Mouse (Mus musculus) hindbrain, postnatal 0 days (tissue): ENCODE measurements at regions not wholly inside any gene's neighbourhood (a gene's known extent, or its start where the extent isn't known, plus 50 kb on each side); places are given as distances from the start of the nearest gene placed in this dataset.
A peak's percentile ranks its signal among the peaks of the same experiment; 100 is the strongest.

Experiments used
- ATAC-seq: fragments of 200-750 bp; cut with Nextera tagmentation; 2 replicates; pipeline ENCODE4 v1.8.0; 2017; ENCODE audit warnings: mild to moderate bottlenecking, moderate TSS enrichment, moderate library complexity
- DNase-seq: peaks from one replicate; pipeline ENCODE4 v3.0.0-alpha.2; 2015; ENCODE audit warnings: low spot score
- H3K27ac ChIP-seq: fragments of 300-500 bp; sonication (generic); 2 replicates; pipeline ENCODE4 v1.5.1; 2014; ENCODE audit warnings: mild to moderate bottlenecking
- H3K27me3 ChIP-seq: fragments of 300-500 bp; sonication (generic); 2 replicates; pipeline ENCODE4 v1.6.1; 2014; ENCODE audit warnings: low read length, mixed read lengths; ENCODE audit not compliant: insufficient read depth
- H3K36me3 ChIP-seq: fragments of 300-500 bp; sonication (generic); 2 replicates; pipeline ENCODE4 v1.6.1; 2014; ENCODE audit warnings: low read length, mixed read lengths; ENCODE audit not compliant: insufficient read depth
- H3K4me1 ChIP-seq: fragments of 300-500 bp; sonication (generic); 2 replicates; pipeline ENCODE4 v1.6.1; 2014; ENCODE audit warnings: antibody characterized with exemption, low read length, mixed read lengths; ENCODE audit not compliant: insufficient read depth
- H3K4me2 ChIP-seq: fragments of 300-500 bp; sonication (generic); 2 replicates; pipeline ENCODE4 v1.6.1; 2014; ENCODE audit warnings: low read depth, mild to moderate bottlenecking, low read length, moderate library complexity, mixed read lengths
- H3K4me3 ChIP-seq: fragments of 300-500 bp; sonication (generic); 2 replicates; pipeline ENCODE4 v1.5.1; 2014; ENCODE audit warnings: low read length
- H3K9ac ChIP-seq: fragments of 300-500 bp; sonication (generic); replicated peaks from 2 replicates; pipeline ENCODE4 v1.6.1; 2014; ENCODE audit warnings: mild to moderate bottlenecking, low read length, moderate library complexity, mixed read lengths
- H3K9me3 ChIP-seq: fragments of 300-500 bp; sonication (generic); 2 replicates; pipeline ENCODE4 v1.6.1; 2016; ENCODE audit warnings: low read length, mixed read lengths
- CTCF ChIP-seq: IDR thresholded peaks from 2 replicates; pipeline ENCODE4 v1.5.1; 2016; ENCODE audit warnings: antibody characterized with exemption, control low read depth, low read depth
- WGBS: fragments of 180-500 bp; shearing (Covaris S2); extraction: QIAGEN DNeasy Blood & Tissue Kit; methylation state at CpG from one replicate; pipeline ENCODE4 v1.1.7; 2014; 5-methylcytosine and 5-hydroxymethylcytosine counted together

DNA sequence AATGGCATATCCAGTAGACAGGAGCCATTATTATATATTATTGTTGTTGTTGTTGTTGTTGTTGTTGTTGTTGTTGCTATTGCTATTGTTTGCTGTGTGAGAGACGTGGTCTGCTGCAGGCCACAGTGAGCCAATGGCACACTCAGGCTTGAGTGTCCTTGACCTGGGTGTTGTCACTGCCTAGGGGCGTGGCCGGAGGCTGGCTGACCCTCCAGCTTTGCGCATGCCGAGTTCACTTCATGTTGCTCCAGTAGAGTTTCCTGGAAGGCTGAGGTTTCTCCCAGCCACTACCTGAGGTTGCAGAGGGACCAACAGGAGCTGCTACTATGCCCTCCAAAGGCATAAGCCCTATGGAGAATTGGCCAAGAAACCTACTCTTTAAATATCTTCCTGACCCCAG lies 83.1 kb upstream of the Csf3r start:
- Histone ChIP-seq H3K27ac (no peak overlapping the region), H3K4me2 (no peak overlapping the region), H3K4me1 (no peaks in the 10 kb centered on the region), H3K9ac (no peak overlapping the region), H3K9me3 (no peaks in the 10 kb centered on the region), H3K36me3 (no peaks in the 10 kb centered on the region), H3K4me3 (no peak overlapping the region), H3K27me3 (no peaks in the 10 kb centered on the region)
- WGBS = 69% methylated on average over 5 of the region's 5 CpGs
- TF ChIP-seq CTCF = no peak
- ATAC-seq = no peak
- DNase-seq = no peak

DNA sequence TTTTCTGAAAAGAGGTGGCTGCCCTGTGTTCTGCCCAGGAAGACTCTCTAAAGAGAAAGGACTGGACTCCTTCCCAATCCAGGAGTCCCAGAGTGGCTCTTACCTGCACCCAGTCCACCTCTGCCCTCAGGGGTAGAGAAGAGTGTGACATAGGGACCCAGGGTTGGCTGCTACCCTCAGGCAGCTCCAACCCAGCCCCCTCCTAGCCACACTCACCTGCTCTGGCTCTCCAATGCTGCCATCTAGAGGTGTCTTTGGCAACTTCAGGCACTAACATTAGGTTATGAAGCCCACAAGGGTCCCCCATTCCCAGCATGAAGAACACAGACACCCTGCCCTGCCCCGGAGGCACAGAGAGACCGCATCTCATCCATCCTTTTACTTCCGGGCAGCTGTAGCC lies 82.4 kb upstream of the Csf3r start:
- ATAC-seq = peak; percentile 45; the same call in 1 of the 2 replicates
- WGBS = 36% methylated on average over 3 of the region's 3 CpGs

DNA sequence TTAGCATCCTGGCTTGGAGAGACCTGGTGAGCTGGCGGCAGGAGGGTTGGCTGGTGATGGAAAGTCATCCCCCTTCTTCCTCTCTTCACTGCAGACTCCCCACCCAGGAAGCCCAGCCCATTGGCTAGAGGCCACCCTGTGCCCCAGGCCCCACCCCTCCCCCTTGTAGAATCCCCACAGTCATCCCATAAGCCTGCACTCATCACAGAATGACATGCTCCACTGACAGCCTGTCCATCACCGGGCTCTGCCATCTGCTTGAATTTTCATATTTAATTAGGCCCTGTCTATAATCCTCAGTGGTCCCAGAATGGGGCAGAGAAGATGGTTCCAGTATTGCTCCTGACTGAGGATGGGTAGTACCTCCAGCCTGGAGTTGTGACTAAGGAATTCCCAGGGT lies 79.3 kb upstream of the Csf3r start:
- peak; percentile 43 for DNase-seq
- WGBS = 39% methylated on average over 2 of the region's 2 CpGs
- no peak overlapping the region for H3K9ac ChIP-seq

More for the DNA sequence above, 82.4 kb upstream of the Csf3r start:
- TF ChIP-seq CTCF = peak; percentile 84
- Histone ChIP-seq H3K4me3 (no peak overlapping the region), H3K9ac (no peak overlapping the region), H3K27me3 (no peaks in the 10 kb centered on the region), H3K4me1 (no peaks in the 10 kb centered on the region), H3K4me2 (no peak overlapping the region), H3K9me3 (no peaks in the 10 kb centered on the region), H3K36me3 (no peaks in the 10 kb centered on the region), H3K27ac (no peak overlapping the region)
- peak; percentile 81 for DNase-seq

DNA sequence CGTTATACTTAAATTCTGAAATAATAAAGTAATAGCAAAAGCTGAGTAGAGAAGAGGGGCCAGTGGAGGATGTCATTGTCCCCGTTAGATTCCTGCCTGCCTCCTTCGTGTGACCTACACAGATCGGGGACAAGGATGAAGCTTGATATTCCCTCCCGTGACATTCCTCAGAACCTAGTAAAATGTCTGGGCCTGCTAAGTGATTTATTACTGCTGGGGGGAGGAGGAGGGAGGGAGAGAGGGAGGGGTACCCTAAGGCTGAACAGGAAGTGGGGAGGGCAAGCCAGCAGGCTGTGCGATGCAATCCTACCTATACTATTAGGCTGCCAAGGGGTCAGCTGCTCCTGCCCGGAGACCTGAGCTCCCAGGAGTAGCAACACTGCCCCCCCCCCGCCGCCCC lies 64.9 kb upstream of the Csf3r start:
- TF ChIP-seq CTCF = no peak
- no peak for DNase-seq
- Histone ChIP-seq H3K36me3 (no peaks in the 10 kb centered on the region), H3K4me2 (no peak overlapping the region), H3K9me3 (no peaks in the 10 kb centered on the region), H3K27ac (no peak overlapping the region), H3K4me1 (no peaks in the 10 kb centered on the region), H3K27me3 (no peaks in the 10 kb centered on the region), H3K9ac (no peak overlapping the region), H3K4me3 (no peak overlapping the region)
- WGBS = 52% methylated on average over 9 of the region's 9 CpGs
- no peak for ATAC-seq

More for the DNA sequence above, 79.3 kb upstream of the Csf3r start:
- ATAC-seq = peak; percentile 59
- no peak for TF ChIP-seq CTCF
- no peaks in the 10 kb centered on the region for H3K4me1 ChIP-seq
- H3K36me3 ChIP-seq = no peaks in the 10 kb centered on the region
- no peak overlapping the region for H3K4me2 ChIP-seq
- H3K27me3 ChIP-seq = no peaks in the 10 kb centered on the region
- no peaks in the 10 kb centered on the region for H3K9me3 ChIP-seq
- no peak overlapping the region for H3K4me3 ChIP-seq
- no peak overlapping the region for H3K27ac ChIP-seq

DNA sequence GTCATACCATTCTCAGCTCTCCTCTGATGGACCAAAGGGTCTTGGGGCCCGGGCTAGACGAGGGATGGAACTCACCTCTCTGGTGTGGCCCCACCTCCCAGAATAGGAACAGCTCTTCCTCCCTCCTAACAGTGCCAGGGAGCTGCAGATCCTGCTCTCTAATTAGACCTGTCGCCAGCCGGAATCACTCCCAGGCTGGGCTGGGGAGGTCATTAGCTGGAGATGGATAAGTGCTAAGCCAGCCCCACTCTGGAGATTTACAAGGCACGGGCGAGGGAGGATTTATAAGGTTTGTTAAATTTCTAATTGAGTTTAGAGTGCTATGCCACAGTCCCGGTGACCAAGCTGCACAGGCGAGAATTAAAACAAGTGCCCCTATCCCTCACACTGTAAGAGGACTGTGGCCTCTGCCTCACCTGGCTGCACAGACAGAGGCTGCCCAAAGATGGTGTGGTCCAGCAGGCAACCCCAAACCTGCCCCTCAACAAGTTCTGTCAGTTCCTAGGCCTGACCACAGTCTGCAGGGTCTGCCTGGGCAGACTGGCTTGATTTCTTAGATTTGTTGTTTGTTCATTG lies 63.6 kb upstream of the Csf3r start:
- Histone ChIP-seq H3K9ac (no peak overlapping the region), H3K27ac (no peak overlapping the region), H3K4me3 (no peak overlapping the region), H3K27me3 (no peaks in the 10 kb centered on the region), H3K9me3 (no peaks in the 10 kb centered on the region), H3K4me2 (no peak overlapping the region), H3K4me1 (no peaks in the 10 kb centered on the region), H3K36me3 (no peaks in the 10 kb centered on the region)
- TF ChIP-seq CTCF = no peak
- ATAC-seq = no peak
- no peak for DNase-seq
- WGBS = 61% methylated on average over 8 of the region's 8 CpGs

DNA sequence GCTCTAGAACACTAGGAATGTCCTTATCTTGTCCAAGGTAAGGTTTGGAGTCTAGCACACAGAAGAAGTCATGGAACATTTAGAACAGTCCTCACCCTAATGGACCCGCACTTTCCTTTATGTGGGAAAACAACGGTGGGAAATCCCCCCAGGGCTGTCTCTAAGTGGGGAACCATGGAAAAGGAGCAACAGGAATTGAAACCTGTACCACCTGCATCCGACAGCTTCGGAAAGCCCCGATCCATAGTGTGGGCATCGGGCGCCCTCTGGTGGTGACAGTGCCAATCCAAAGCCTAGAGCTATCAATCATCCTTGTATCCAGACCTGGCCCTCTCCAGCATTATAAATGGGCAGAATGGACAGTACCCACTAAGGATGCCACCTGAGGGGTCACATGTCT lies 61.7 kb upstream of the Csf3r start:
- Histone ChIP-seq H3K9me3 (no peaks in the 10 kb centered on the region), H3K4me1 (no peaks in the 10 kb centered on the region), H3K36me3 (no peaks in the 10 kb centered on the region), H3K27ac (no peak overlapping the region), H3K4me2 (no peak overlapping the region), H3K9ac (no peak overlapping the region), H3K27me3 (no peaks in the 10 kb centered on the region), H3K4me3 (no peak overlapping the region)
- peak; percentile 97 for TF ChIP-seq CTCF
- WGBS = 5% methylated on average over 7 of the region's 7 CpGs
- ATAC-seq (0 out of 2 replicates have a peak, but pooled peaks have one; percentile 24), DNase-seq (peak; percentile 88)
